Mouse (Mus musculus) stomach, embryonic 16.5 days (tissue): Measurements from ENCODE around the gene Card10. TPM values are rescaled to one million over a fixed set of nuclear protein-coding genes. Genes with fewer than 3 reads are reported as not detected.
A peak's percentile ranks its signal among the peaks of the same experiment; 100 is the strongest.

Source experiments
- ATAC-seq: fragments of 200-750 bp; cut with Nextera tagmentation; 2 replicates; pipeline ENCODE4 v1.8.0; 2017; ENCODE audit warnings: moderate number of reproducible peaks, moderate TSS enrichment; ENCODE audit not compliant: insufficient read depth, low FRiP score
- H3K27ac ChIP-seq: fragments of 300-500 bp; sonication (generic); 2 replicates; pipeline ENCODE4 v1.5.1; 2014; ENCODE audit warnings: low read length
- H3K27me3 ChIP-seq: fragments of 300-500 bp; sonication (generic); 2 replicates; pipeline ENCODE4 v1.6.1; 2014; ENCODE audit warnings: low read length, control low read depth, mixed read lengths; ENCODE audit not compliant: control insufficient read depth, insufficient read depth
- H3K36me3 ChIP-seq: fragments of 300-500 bp; sonication (generic); 2 replicates; pipeline ENCODE4 v1.6.1; 2014; ENCODE audit warnings: low read length; ENCODE audit not compliant: control insufficient read depth, insufficient read depth
- H3K4me1 ChIP-seq: fragments of 300-500 bp; sonication (generic); 2 replicates; pipeline ENCODE4 v1.6.1; 2014; ENCODE audit warnings: low read length, control low read depth, mixed read lengths; ENCODE audit not compliant: control insufficient read depth, insufficient read depth
- H3K4me2 ChIP-seq: fragments of 300-500 bp; sonication (generic); 2 replicates; pipeline ENCODE4 v1.6.1; 2014; ENCODE audit warnings: low read depth, low read length, mixed read lengths
- H3K4me3 ChIP-seq: fragments of 300-500 bp; sonication (generic); replicated peaks from 2 replicates; pipeline ENCODE4 v1.5.1; 2014; ENCODE audit warnings: mild to moderate bottlenecking, low read length
- H3K9ac ChIP-seq: fragments of 300-500 bp; sonication (generic); 2 replicates; pipeline ENCODE4 v1.6.1; 2014; ENCODE audit warnings: low read length
- H3K9me3 ChIP-seq: fragments of 300-500 bp; sonication (generic); replicated peaks from 2 replicates; pipeline ENCODE4 v1.6.1; 2016; ENCODE audit warnings: low read length, control low read depth; ENCODE audit not compliant: control insufficient read depth
- WGBS: fragments of 180-500 bp; shearing (Covaris S2); extraction: QIAGEN DNeasy Blood & Tissue Kit; methylation state at CpG from one replicate; pipeline ENCODE4 v1.1.7; 2014; 5-methylcytosine and 5-hydroxymethylcytosine counted together
- polyA plus RNA-seq: library from polyadenylated mRNA; unstranded; fragments of >200 nt; fragmentation: Nextera tagmentation; extraction: Ambion mirVana; gene quantifications from 2 replicates; pipeline ENCODE4 v1.2.1, GENCODE M21; 2015

Gene Card10
- polyA plus RNA-seq, 1 experiment from 2014 or later: 4.4 TPM

- H3K9me3 ChIP-seq: no peaks in the 10 kb centered on the region
- 56% methylated on average over 10 of the region's 10 CpGs for WGBS
- no peaks in the 10 kb centered on the region for H3K27me3 ChIP-seq
- H3K27ac ChIP-seq: peak overlapping the region; percentile 90
- peak overlapping the region; percentile 59; the same call in 1 of the 2 replicates for H3K9ac ChIP-seq
- no peaks in the 10 kb centered on the region for H3K36me3 ChIP-seq
- no peak overlapping the region for H3K4me3 ChIP-seq
- peaks cover 50% of the 10 kb centered on the region for H3K4me1 ChIP-seq
- ATAC-seq: no peak
- H3K4me2 ChIP-seq: peak overlapping the region; percentile 18
Measured at GRCm38 (mm10) chr15:78830742-78831719, 28.2 kb upstream of the Card10 start.

DNA sequence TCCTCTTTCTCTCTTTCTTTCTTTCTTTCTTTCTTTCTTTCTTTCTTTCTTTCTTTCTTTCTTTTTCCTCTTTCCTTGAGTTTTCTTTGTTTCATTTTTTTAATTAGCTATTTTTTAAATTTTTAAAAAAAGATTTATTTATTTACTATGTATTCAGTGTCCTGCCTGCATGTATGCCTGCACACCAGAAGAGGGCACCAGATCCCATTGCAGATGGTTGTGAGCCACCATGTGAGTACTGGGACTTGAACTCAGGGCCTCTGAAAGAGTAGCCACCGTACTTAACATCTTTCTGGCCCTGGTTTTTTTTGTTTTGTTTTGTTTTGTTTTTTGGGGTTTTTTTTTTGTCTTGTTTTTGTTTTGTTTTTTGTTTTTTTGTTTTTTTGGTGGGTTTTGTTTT is 26.8 kb upstream of the Card10 start:
- Histone ChIP-seq H3K27ac (no peak overlapping the region), H3K4me1 (peaks cover 36% of the 10 kb centered on the region), H3K4me3 (no peak overlapping the region), H3K27me3 (no peaks in the 10 kb centered on the region), H3K9ac (no peak overlapping the region), H3K36me3 (no peaks in the 10 kb centered on the region), H3K9me3 (no peaks in the 10 kb centered on the region), H3K4me2 (no peak overlapping the region)
- ATAC-seq: no peak
- 95% methylated on average over 1 of the region's 1 CpGs for WGBS

DNA sequence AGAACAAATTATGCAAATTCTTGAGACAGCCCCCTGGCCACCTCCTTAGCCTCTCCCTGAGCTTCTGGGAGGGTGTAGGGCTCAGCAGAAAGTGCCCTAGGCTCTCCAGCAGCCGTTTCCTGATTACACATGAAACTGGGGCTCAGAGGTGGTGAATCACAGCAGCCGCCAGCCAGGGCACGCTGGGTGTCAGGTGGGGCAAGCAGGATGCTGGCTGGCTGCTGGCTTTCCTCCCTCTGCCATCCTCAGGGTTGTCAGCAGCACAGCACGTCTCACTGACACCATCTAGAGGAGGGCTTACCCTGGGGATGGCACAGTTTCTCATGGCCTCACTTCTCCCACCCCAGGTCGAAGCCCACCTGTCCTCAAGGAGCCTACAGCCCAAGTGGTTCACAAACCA is 25.5 kb upstream of the Card10 start:
- Histone ChIP-seq H3K9me3 (no peaks in the 10 kb centered on the region), H3K4me3 (no peak overlapping the region), H3K36me3 (no peaks in the 10 kb centered on the region), H3K9ac (peak overlapping the region; percentile 36; the same call in 1 of the 2 replicates), H3K27ac (peak overlapping the region; percentile 49), H3K4me2 (no peak overlapping the region), H3K4me1 (peaks cover 23% of the 10 kb centered on the region), H3K27me3 (no peaks in the 10 kb centered on the region)
- 30% methylated on average over 5 of the region's 5 CpGs for WGBS
- no peak for ATAC-seq

GRCm38 (mm10) chr15:78826213-78827204 is 23.7 kb upstream of the Card10 start:
- no peaks in the 10 kb centered on the region for H3K36me3 ChIP-seq
- no peaks in the 10 kb centered on the region for H3K9me3 ChIP-seq
- peak; percentile 68 for ATAC-seq
- no peak overlapping the region for H3K4me2 ChIP-seq
- peaks cover 10% of the 10 kb centered on the region for H3K4me1 ChIP-seq
- WGBS: 23% methylated on average over 28 of the region's 28 CpGs
- no peaks in the 10 kb centered on the region for H3K27me3 ChIP-seq
- H3K9ac ChIP-seq: no peak overlapping the region; the same call in 1 of the 2 replicates
- H3K4me3 ChIP-seq: no peak overlapping the region
- H3K27ac ChIP-seq: no peak overlapping the region

DNA sequence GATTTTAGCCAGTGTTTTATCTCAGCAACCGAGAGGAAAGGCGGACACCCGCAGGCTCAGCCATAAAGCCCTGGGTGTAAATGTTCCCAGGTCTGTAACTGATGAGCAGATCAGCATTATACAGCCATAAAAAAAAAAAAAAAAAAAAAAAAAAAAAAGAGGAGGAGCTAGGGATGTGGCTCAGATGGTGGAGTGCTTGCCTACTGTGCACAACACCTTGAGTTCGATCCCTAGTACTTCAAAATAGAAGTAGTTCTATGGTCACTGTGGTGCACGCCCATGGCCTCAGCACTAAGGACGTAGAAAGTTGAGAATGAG is 13.2 kb upstream of the Card10 start:
- H3K4me1 ChIP-seq: 0 out of 2 replicates have a peak, but pooled peaks cover 6% of the 10 kb centered on the region
- no peak overlapping the region for H3K4me3 ChIP-seq
- WGBS: 58% methylated on average over 6 of the region's 6 CpGs
- H3K36me3 ChIP-seq: no peaks in the 10 kb centered on the region
- H3K4me2 ChIP-seq: no peak overlapping the region
- no peak for ATAC-seq
- H3K9me3 ChIP-seq: no peaks in the 10 kb centered on the region
- H3K27me3 ChIP-seq: no peaks in the 10 kb centered on the region
- no peak overlapping the region for H3K9ac ChIP-seq
- H3K27ac ChIP-seq: no peak overlapping the region

DNA sequence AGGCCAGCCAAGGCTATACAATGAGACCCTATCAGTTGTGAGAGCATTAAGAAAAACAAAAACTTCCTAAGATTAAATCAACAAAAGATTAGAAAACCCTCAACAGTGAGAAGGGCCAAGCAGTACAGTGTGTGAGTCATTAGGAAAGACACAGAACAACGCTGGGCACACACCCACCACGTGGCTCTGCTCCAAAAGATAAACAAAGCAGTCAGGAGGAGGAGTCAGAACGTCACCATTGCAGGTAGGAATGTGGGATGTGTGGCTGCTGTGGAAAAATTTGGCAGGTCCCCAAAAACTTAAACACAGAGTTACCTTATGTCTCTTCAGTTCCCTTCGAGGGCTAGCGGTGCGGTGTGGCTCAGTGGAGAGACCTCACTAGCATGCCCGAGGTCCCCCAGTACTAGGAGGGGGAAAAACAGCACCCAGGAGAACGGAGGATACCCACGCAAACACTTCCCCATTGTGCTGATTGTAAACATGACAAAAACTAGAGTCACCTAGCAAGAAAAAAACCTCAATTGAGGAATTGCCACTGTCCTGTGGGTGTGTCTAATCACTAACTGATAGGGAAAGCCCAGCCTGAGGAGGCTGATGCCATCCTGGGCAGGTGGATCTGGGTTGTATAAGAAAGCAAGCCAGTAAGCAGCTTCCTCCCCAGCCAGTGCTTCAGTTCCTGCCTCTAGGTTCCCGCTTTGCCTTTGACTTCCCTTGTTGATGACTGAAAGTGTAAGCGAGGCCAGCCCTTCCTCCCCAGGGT is 12.7 kb upstream of the Card10 start:
- WGBS: 31% methylated on average over 11 of the region's 11 CpGs
- no peak overlapping the region for H3K4me3 ChIP-seq
- H3K27ac ChIP-seq: no peak overlapping the region; the same call in 1 of the 2 replicates
- H3K4me1 ChIP-seq: 0 out of 2 replicates have a peak, but pooled peaks cover 6% of the 10 kb centered on the region
- no peaks in the 10 kb centered on the region for H3K36me3 ChIP-seq
- H3K9ac ChIP-seq: no peak overlapping the region
- H3K4me2 ChIP-seq: peak overlapping the region; percentile 18
- H3K27me3 ChIP-seq: no peaks in the 10 kb centered on the region
- peak; percentile 91 for ATAC-seq
- no peaks in the 10 kb centered on the region for H3K9me3 ChIP-seq

- H3K4me3 ChIP-seq: no peak overlapping the region
- H3K36me3 ChIP-seq: no peaks in the 10 kb centered on the region
- 83% methylated on average over 4 of the region's 4 CpGs for WGBS
- no peak overlapping the region for H3K9ac ChIP-seq
- no peaks in the 10 kb centered on the region for H3K27me3 ChIP-seq
- ATAC-seq: no peak
- H3K4me2 ChIP-seq: no peak overlapping the region
- no peaks in the 10 kb centered on the region for H3K9me3 ChIP-seq
- peaks cover 13% of the 10 kb centered on the region; the same call in 1 of the 2 replicates for H3K4me1 ChIP-seq
- H3K27ac ChIP-seq: no peak overlapping the region
Measured at GRCm38 (mm10) chr15:78813603-78814002, 10.8 kb upstream of the Card10 start.

- 51% methylated on average over 9 of the region's 9 CpGs for WGBS
- H3K27ac ChIP-seq: no peak overlapping the region
- no peak overlapping the region for H3K4me2 ChIP-seq
- H3K4me3 ChIP-seq: no peak overlapping the region
- H3K36me3 ChIP-seq: no peaks in the 10 kb centered on the region
- H3K4me1 ChIP-seq: peaks cover 20% of the 10 kb centered on the region
- no peaks in the 10 kb centered on the region for H3K27me3 ChIP-seq
- H3K9ac ChIP-seq: no peak overlapping the region
- no peaks in the 10 kb centered on the region for H3K9me3 ChIP-seq
- no peak for ATAC-seq
Measured at GRCm38 (mm10) chr15:78810146-78810545, 7.3 kb upstream of the Card10 start.
